Mouse (Mus musculus) CD4-positive, CD25-positive, alpha-beta regulatory T cell, adult 4 months (primary cell): ENCODE measurements around the gene 1110032F04Rik. TPM values are rescaled to one million over a fixed set of nuclear protein-coding genes. Genes with fewer than 3 reads are reported as not detected.
A peak's percentile ranks its signal among the peaks of the same experiment; 100 is the strongest.

ENCODE experiments used
- ATAC-seq: one replicate; pipeline ENCODE4 v1.8.0; 2017
- polyA plus RNA-seq, 2 experiments: library from polyadenylated mRNA; unstranded; fragments of 100-300 nt; shearing (Covaris generic); gene quantifications; one replicate each; pipeline ENCODE4 v1.2.1; 2017

The 1110032F04Rik gene
- 1 to 10 TPM in 1 of 2 experiments, under 1 TPM in 1; 0.85 to 2.9 TPM for polyA plus RNA-seq

DNA sequence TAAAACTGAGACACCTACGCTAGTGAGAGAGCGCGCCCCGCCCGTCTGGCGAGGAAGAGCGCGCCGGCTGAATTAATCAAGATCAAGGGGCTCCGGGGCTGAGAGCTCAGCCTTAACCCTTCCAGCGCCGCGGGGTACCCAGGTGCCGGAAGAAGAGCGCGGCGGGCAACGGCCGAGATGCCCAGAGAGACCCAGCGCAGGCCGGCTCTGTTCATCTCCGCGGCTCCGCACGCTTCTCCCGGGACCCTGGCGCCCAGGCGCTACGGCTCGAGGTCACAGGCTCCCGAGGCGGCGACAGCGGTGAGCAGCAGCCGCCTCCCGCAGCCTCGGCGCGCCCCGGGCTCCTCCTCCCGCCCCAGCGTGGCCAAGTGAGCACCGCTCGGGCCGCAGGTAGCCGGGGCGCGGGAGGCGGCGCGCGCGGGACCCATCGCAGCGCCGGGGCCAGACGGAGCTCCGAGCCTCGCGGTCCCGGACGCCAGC lies at the start of gene 1110032F04Rik:
1110032F04Rik (plus strand) TSS at position 376 of the 480 bp plus-strand sequence.
- ATAC-seq: peak; percentile 79

DNA sequence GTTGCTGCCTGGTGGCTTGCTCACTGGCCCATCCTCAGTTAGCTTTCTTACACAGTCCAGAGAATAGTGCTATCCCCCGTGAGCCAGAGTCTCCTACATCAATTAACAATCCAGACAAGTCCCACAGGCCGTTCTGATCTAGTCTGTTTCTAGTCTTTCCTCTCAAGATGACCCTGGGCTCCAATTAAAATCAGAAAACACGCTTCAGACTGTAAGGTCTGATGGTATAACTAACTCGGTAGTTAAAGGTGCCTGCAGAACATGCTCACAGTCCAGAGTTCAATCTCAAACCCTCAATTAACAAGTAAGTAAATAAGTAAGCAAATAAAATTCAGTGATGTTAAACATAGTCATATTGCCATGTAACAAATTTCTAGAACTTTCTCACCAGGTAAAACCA lies 48.0 kb upstream of the 1110032F04Rik start:
- no peak for ATAC-seq

DNA sequence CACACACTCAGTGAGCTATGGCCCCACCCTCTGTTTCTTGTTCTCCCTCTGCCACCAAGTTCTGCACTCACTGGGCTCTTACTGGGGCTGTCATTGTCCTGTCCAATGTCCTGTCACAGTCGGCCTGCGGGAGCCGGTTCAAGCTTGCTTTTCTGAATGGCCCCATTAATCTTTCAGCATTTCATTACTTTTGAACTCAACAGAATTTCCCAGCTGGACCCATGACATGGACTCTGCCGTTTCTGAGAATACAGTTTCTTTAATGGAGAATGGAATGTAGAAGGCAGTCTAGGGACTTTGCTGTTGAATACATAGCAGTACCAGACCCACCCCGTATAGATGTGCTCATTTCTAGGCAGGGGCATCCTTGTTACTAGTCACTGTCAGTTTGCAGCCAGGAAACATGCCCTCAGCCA lies 47.5 kb upstream of the 1110032F04Rik start:
- ATAC-seq: no peak

DNA sequence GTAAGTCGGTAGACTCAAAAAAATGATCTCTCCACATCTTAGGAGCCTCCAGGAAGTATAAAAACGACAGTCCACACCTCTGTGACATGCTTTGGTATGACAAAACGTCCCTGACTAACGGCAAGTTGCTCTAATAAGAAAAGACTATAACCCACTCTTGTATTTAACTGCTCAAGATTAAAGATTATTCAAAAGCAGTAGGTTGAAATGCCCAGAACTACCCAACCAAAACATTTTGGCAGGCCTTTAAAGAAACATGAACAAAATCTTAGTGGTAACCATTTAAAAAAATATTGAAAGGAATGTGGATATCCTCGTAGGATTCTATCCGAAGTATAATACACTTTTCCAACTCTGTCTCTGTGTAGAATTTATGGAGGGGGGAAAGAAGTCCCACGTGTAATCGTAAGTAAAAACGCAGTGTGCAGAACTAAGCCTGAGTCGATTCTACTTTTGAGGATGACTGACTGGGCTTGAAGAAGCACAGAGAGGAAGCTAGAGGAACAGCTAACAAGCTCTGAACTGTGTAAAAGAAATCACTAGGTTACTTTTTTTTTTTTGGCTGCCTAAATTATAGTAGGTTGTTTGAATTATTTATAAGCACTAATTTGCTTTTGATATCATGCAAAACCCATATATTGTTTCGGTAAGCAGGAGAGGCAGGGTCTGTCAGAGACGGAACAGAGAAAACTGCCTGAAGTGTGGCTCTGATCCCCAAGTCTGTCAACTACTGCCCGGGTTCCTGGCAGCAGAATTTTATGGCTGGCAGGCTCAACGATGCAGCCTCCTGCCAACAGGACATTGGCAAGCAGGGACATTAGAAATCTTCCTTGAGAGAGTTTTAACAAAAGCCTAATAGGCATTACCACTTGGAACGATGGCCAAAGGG lies 45.3 kb upstream of the 1110032F04Rik start:
- ATAC-seq: no peak

DNA sequence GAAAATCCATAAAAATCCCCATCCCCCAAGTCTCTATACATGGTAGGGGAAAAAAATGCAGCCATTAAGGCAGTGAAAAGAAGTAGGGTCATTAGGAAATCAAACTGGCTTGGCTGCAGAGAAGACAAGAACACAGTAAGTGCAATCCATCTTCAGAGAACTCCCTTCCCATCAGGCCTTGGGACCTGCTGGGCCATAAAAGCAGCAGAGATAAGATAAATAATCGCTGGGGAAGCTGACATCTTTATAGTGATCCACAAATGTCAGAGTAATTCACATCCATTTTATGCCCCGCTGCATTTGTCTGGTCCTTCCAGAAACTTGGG lies 44.7 kb upstream of the 1110032F04Rik start:
- no peak for ATAC-seq

DNA sequence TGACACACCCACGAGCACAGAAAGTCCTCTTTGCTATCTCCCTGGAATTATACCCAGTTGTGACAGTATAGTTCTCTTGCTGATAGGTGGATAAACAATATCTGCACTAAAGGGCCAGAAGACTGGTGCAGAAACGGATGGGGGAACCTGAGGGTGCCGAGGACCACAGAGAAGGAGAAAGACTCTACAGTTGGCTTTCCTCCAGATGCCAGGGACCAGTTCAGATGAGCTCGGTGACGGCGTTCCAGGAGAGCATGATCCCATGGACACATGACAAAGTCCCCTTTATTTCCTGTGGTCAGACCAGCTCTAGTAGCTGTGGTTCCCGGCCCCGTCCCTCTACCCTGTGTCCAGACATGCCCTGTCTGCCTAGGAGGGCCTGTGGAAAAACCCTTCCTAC lies 44.2 kb upstream of the 1110032F04Rik start:
- ATAC-seq: no peak

DNA sequence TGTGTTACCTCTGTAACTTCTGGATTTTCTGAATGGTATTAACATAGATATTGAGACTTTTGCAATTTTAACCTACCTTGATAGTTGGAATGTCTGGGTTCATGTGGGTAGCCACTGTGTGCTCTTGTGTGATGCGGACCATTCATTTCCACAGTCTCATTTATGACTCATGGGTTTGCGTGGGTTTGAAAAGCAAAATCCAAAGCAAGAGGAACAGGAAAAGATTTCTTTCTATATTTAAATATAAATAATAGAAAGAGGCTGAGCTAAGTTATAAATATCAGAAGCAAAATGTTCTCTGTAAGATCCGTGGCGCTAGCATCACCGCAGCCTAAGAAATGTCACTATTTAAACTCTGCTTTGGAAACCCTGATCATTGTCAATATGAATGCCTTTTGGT lies 41.7 kb upstream of the 1110032F04Rik start:
- no peak for ATAC-seq

DNA sequence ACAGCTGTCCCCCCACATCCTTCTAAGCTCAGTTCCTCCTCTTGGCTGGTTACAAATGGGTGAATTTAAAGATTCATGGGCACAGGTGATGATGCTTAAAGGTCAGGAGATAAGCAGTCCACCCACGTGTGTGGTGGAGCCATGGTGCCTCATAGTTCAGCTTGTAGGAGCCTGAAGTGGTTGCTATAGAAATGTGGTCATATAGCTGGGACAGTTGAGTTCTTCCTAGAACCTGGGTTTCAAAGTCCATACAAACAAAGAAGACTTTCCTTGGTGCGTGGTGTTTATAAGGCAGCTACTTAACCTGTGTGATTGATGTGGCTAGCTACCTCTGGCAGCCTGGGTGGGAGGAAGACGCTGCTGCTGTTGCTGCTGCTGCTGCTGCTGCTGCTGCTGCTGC lies 39.4 kb upstream of the 1110032F04Rik start:
- peak; percentile 76 for ATAC-seq

DNA sequence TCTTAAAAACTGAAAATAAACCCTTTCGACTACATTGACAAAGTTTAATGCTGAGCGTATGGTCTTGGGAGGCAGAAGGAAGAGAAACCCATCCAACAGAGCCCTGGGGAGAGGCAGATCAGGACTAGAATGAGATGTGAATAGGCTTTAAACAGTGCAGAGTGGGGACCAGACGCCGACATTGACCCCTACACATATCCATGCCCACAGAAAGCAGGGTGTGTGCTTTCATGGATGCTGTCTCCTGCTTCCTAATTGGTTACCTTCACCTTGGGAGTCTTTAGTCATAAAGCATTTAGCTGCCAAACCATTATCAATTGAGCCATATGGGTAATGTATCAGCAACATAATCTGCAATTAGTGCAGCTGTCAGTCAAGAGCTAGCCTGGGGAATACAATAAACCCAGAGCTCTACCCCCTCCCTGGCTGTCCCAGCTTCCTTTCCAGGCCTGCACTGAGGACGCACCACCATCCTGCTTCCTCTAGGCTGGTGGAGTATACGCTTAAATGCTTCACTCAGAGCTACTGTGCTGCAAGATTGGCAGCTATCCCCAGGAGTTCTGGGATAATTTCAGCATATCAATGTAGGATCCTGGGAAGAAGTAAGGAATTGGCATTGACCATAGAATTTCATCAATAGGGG lies 32.4 kb upstream of the 1110032F04Rik start:
- ATAC-seq: no peak

DNA sequence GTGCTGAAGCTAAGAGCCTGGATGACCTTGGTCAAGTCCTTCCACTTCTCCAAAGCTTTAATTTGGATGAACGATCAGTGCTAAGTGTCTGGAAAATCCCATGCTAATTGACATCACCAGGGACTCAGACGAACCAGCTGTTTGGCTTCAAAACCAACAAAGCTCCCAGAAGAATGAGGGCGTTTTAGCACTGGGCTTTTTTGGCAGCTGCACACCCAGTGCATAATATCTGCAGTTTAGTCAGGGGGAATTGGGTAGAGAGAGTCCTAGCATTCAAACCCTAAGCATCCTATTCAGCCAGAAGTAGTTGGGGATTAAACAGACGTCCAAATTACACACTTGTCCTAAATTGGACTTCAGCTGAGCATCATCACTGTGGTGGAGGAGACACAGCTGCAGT lies 29.2 kb upstream of the 1110032F04Rik start:
- no peak for ATAC-seq

DNA sequence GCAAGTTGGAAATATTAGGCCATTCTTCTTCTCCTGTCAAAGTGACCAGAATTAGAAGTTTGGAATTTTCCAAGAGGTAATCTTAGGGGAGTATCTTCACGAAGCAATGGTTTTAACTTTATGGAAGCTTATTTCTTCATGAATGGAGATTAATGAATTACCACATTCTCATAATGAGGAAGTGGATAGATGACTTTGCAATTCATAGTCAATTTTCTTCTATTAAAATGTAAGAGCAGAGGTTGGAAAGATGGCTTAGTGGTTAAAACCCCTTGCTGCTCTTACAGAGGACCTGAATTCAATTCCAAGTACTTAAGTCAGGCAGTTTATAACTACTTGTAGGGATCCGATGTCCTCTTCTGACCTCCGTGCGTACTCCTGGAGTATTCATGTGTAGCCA lies 25.4 kb upstream of the 1110032F04Rik start:
- ATAC-seq: no peak

DNA sequence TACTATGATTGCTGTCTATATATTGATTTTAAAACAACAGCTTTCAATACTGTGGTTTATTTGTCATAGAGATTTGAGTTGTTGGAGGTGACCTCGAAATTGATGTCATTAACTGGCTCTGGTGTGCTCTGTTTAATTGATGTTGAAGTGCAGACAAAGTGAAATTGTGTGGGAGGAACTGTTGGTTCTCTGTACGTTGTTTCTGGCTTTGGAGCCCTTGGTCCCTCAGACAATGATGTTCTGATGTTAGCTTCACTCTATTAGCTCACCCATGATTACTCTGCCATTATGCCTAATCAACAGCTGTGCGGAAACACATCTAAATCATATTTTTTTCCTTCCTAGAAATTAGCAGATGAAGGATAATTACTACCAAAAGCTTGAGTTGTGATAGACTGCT lies 21.1 kb upstream of the 1110032F04Rik start:
- ATAC-seq: no peak

DNA sequence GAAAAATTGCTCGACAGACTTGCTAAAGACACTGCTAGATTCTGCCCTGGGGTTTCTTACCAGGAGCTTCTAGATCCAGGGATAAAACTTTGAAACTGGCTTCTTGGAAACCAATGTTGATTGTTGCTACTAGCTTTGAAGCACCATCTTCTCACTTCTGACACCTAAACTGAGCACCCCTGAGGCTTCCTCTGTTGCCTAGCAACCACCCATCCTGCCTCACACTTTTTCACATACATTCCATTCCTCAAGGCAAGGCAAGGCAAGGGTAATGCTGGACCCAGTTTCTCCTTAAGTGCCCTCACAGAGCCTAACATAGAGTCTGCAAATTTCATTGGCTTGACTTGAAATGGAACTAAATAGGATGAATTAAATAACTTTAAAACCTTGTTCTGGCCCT lies 17.0 kb upstream of the 1110032F04Rik start:
- no peak for ATAC-seq

DNA sequence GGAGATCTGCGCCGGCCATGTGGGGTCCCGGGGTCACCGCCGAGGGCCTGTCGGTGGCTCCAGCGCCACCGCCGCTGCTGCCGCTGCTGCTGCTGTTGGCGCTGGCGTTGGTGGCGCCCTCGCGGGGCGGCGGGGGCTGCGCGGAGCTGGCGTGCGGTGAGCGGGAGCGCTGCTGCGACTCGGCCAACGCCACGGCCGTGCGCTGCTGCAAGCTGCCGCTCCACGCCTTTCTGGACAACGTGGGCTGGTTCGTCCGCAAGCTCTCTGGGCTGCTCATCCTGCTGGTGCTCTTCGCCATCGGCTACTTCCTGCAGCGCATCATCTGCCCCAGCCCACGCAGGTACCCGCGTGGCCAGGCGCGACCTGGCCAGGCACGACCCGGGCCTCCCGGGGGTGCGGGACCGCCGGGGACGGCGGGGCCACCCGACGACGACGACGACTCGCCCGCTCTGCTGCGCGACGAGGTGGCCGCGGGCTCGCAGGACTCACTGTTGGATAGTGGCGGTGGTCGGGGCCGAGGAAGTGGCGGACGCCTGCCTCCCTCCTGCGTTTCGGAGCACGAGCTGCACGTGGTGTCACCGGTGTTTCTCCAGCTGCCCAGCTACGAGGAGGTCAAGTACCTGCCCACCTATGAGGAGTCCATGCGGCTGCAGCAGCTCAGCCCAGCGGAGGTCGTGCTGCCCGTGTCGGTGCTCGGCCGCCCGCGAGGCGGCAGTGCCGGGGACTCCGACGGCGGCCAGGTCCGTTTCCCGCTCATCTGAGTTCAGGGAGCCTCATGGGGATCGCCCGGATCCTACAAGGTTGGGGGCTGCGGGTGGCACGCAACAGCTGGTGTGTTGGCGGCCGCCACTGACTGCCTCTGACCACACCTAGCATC lies 543 bp downstream of the 1110032F04Rik start:
- peak; percentile 54 for ATAC-seq

DNA sequence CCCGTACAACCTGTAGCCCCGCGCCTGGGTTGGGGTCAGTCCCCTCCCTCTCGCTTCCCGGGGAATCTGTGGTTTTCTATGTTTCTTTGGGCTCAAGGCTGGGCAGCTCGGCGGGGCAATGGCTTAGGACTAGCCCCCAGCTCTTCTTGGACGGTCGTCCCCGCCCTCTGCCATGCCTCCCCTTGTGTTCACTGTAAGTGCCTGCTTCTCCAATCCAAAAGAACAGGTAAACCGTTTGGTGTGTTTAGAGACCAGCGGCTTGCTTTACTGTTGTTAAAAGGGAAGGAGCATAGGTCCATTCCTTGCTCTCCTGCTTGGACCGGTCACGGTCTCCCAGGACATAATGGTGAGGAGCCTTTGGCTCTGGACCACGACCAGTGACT lies 1.2 kb downstream of the 1110032F04Rik start:
- ATAC-seq: no peak

DNA sequence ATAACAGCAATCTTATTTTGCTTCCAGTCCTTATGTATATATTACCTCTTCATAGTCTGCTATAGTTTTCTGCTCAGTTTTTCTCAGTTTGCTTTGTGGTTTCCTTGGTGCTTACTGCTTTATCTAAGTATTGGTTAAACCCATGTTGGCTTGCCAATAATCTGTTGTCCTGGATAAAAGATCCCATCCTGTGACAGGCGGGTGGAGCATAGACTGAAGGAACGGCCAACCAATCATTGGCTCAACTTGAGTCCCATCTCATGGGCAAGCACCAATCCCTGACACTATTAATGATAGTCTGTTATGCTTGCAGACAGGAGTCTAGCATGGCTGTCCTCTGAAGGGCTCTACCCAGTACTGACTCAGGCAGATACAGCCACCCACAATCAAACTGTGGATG lies 4.7 kb downstream of the 1110032F04Rik start:
- ATAC-seq: no peak

DNA sequence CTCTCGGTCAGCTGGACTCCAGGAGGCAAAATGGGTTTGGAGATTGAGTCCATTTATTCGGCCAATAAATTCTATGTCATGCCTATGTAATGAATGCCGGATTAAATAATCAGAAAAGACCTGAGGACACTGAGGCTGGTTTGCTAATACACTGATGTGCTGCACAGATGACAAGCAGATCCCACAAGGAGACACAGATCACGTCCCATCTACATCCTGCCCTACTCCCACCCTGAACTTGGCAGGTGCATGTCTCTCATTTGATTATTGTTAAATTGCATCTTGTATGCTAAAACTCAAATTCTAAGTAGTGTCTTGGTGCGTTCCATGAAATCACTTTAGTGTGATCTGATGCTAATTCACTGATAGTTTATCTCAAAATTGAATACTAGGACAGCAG lies 17.5 kb downstream of the 1110032F04Rik start:
- no peak for ATAC-seq

DNA sequence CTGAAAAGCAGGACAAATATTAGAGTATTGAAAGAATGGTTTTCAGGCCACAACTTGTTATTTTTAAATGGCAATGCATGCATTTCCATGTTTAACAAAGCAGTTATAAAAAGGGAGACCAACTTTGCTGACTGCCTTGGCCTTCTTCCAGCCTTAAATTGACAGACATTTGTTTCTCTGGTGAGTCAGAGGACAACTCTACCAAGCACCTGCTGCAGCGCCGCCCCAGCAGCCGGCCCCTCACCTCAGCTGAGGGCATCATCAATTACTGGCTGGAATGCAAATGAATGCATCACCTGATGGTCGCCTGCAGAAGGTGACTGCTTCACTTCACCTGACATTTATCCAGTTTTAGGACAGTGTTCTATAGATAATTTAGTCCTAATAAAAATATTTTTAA lies 26.0 kb downstream of the 1110032F04Rik start:
- no peak for ATAC-seq

DNA sequence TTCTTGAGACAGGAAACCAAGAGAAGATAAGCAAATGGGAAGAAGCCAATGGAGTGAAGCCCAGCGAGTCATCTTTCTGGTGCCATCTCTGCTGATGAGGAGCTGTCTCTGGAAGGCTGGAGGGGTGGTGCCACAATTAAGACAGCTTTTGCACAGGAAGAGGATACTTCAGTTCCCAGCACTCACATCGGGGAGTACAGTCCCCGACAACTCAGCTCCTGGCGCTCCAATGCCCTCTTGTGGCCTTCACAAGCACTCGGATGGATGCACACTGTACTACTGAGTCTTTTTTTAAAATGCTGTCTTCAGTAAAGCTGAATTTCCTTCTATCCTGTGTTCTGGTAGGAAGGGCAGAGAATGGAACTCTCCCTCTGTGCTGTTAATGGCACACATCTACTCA lies 27.8 kb downstream of the 1110032F04Rik start:
- ATAC-seq: no peak

DNA sequence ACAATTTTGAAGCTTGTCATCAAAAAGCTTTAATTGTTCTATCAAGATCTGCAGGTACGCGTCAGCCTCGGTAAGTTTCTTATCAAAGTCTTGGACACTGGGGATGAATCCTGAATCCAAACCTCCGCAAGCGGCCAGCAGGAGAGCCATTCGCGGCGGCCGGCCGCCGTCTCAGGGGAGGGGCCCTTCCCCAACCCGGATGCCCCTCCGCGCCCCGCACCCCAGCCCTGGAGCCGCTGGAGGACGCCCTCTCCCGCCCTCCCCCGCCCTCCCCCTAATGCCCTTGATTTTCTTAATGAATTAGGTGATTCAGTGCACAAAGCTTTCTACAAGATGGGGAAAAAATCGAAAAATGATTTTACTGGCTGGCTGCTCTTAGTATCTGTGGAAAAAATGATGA lies 33.2 kb downstream of the 1110032F04Rik start:
- peak; percentile 65 for ATAC-seq

DNA sequence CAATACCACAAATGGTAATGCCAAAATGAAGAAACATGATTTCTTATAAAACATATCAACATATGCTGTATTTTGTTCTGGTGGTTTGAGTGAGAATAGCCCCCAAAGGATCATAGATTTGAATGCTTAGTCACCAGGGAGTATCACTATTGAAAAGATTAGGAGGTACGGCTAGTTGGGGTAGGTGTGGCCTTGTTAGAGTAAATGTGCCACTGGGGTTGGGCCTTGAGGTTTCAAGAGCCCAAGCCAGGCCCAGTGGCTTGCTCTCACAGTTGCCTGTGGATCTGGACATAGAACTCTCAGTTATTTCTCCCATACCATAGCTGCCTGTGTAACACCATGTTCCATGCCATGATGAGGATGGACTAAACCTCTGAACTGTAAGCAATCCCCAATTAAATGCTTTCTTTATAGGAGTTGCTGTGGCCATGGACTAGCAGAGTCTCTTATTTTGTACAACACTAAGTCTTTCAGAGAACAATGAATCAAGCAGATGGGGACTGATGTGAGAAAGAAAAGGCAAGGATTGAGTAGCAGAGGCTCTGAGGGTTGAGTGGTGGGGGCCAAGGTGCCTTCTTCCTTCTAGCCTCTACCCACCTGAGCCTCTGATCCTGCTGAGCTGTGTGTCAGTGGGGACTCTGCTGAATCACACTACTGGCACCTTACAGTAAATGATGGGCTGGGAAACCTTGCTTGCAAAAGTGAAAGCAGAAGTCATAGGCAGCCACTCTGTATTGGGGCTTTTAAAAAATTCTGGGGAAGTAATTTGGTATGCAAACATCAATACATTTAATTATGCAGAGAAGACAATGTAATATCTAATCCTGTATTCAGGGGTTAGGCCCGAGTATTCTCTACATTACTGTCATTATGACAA lies 35.8 kb downstream of the 1110032F04Rik start:
- ATAC-seq: peak; percentile 23

DNA sequence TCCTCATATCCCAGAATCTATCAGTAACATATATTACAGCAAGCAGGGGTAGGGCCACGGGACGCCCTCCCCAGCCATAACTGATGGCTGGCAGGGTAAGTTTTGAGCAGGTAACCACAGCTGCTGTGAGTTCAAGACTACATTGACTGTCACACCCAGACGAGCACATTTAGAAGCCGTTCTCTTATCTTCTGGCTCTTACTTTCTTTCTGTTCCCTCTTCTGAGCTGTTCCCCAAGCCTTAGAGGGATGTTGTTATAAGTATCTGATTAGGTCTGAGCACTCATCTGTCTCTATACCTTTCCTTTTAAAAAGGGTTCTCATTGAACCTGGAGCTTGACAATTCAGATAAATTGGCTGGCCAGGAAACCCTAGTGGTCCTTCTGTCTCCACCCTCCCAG lies 38.1 kb downstream of the 1110032F04Rik start:
- ATAC-seq: no peak
